Mouse (Mus musculus) heart, postnatal 0 days (tissue): ENCODE measurements around the gene Clpx.

Experiments
- CTCF ChIP-seq: IDR thresholded peaks from 2 replicates; pipeline ENCODE4 v1.5.1; 2016; ENCODE audit warnings: antibody characterized with exemption, control low read depth, low read depth
- EP300 ChIP-seq: IDR thresholded peaks from 2 replicates; pipeline ENCODE4 v1.6.1; 2016; ENCODE audit warnings: antibody characterized with exemption, low read depth

DNA sequence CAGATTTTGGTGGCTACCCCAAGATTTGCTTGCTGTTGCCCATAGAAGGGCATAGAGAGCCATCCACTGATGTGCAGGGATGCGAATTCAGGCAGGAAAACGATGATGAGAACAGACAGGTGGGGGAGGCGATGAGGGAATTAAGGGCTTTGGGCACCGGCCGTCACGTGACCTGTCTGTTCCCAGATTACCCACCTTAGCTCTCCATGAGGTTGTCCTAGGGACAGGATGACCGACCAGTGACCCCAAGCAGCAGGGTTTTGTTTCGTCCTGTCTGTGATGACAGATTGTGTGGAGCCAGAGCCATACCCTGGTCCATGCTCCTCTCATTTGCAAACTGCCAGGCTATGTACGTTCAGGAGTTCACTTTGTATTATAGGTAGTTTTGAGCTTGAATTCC, 69.6 kb downstream of the Clpx start:
- TF ChIP-seq CTCF (no peak), EP300 (no peak)
